Mouse (Mus musculus) CH12.LX (cell line): ENCODE data around the gene Fbxw4. TPM values are rescaled to one million over a fixed set of nuclear protein-coding genes. Genes with fewer than 3 reads are reported as not detected.
"Not testable (repeated sequence)": the region's sequence is repeated elsewhere in the genome, so short reads cannot be mapped to it uniquely, and the experiment has no call there.

Experiments used
- DNase-seq: peaks from one replicate; pipeline ENCODE4 v3.0.0-alpha.2; 2013; ENCODE audit errors: extremely low read depth
- H3K27ac ChIP-seq: 2 replicates; pipeline ENCODE4 v1.5.1; 2012; ENCODE audit warnings: low read depth, mild to moderate bottlenecking, control low read depth, moderate library complexity; ENCODE audit not compliant: insufficient read depth
- H3K27me3 ChIP-seq: replicated peaks from 2 replicates; pipeline ENCODE3; 2012; ENCODE audit warnings: inconsistent platforms
- H3K36me3 ChIP-seq, 2 experiments: replicated peaks in 1 of 2; 2 replicates each; pipeline versions ENCODE3 to v1.6.1; 2012; ENCODE audit warnings: inconsistent platforms in 1 of 2, low read length in 1 of 2, mild to moderate bottlenecking in 1 of 2, mixed read lengths in 1 of 2, moderate library complexity in 1 of 2; ENCODE audit not compliant: control insufficient read depth in 1 of 2, insufficient read depth in 1 of 2
- H3K4me1 ChIP-seq, 2 experiments: 2 replicates each; pipeline ENCODE4 v1.6.1; 2012; ENCODE audit warnings: inconsistent platforms in 1 of 2, moderate library complexity in 1 of 2; ENCODE audit not compliant: insufficient read depth in 2 of 2, control insufficient read depth in 1 of 2
- H3K4me2 ChIP-seq: 2 replicates; pipeline ENCODE4 v1.6.1; 2012; ENCODE audit warnings: low read depth, mild to moderate bottlenecking, control low read depth; ENCODE audit not compliant: poor library complexity, insufficient read depth, severe bottlenecking
- H3K4me3 ChIP-seq, 3 experiments: fragments of 150-350 bp in 1 of 3; sonication (generic) in 1 of 3; replicated peaks in 1 of 3; 2 replicates each; pipeline versions ENCODE3 to v1.5.1; 2011 to 2012; ENCODE audit warnings: low read depth in 2 of 3, low read length in 2 of 3, mild to moderate bottlenecking in 2 of 3, moderate library complexity in 2 of 3, control low read depth in 1 of 3, improper control_type of control experiment in 1 of 3, inconsistent platforms in 1 of 3, mixed read lengths in 1 of 3; ENCODE audit not compliant: poor library complexity in 1 of 3
- H3K79me2 ChIP-seq: replicated peaks from 2 replicates; pipeline ENCODE4 v1.6.1; 2012; ENCODE audit warnings: mild to moderate bottlenecking, moderate library complexity; ENCODE audit not compliant: control insufficient read depth, poor library complexity, insufficient read depth, severe bottlenecking; ENCODE audit errors: extremely low read depth
- H3K9ac ChIP-seq: 2 replicates; pipeline ENCODE4 v1.6.1; 2012; ENCODE audit warnings: low read depth, mild to moderate bottlenecking, control low read depth, moderate library complexity; ENCODE audit not compliant: insufficient read depth
- H3K9me3 ChIP-seq: replicated peaks from 2 replicates; pipeline ENCODE3; 2012; ENCODE audit warnings: low read length, inconsistent platforms, mixed read lengths
- E2F4 ChIP-seq: IDR thresholded peaks from 2 replicates; pipeline ENCODE4 v1.6.1; 2011; ENCODE audit warnings: low read depth, low read length, improper control_type of control experiment; ENCODE audit not compliant: insufficient replicate concordance
- ELF1 ChIP-seq: IDR thresholded peaks from 2 replicates; pipeline ENCODE4 v1.6.1; 2014; ENCODE audit warnings: low read depth, mild to moderate bottlenecking, inconsistent platforms, low read length, improper control_type of control experiment
- EP300 ChIP-seq: IDR thresholded peaks from 2 replicates; pipeline ENCODE4 v1.6.1; 2011; ENCODE audit warnings: low read length, improper control_type of control experiment
- IRF4 ChIP-seq: IDR thresholded peaks from 2 replicates; pipeline ENCODE4 v1.6.1; 2014; ENCODE audit warnings: low read depth, mild to moderate bottlenecking, inconsistent platforms, low read length, improper control_type of control experiment
- MAFK ChIP-seq: IDR thresholded peaks from 2 replicates; pipeline ENCODE4 v1.6.1; 2011; ENCODE audit warnings: low read length, improper control_type of control experiment; ENCODE audit not compliant: insufficient replicate concordance
- MAZ ChIP-seq: IDR thresholded peaks from 2 replicates; pipeline ENCODE4 v1.6.1; 2012; ENCODE audit warnings: low read depth, mild to moderate bottlenecking, inconsistent platforms, low read length, improper control_type of control experiment, moderate library complexity
- MEF2A ChIP-seq: IDR thresholded peaks from 2 replicates; pipeline ENCODE4 v1.6.1; 2014; ENCODE audit warnings: low read depth, mild to moderate bottlenecking, inconsistent platforms, low read length, improper control_type of control experiment, borderline replicate concordance
- MXI1 ChIP-seq: IDR thresholded peaks from 2 replicates; pipeline ENCODE4 v1.6.1; 2011; ENCODE audit warnings: mild to moderate bottlenecking, low read depth, low read length, improper control_type of control experiment
- NELFE ChIP-seq: IDR thresholded peaks from 2 replicates; pipeline ENCODE4 v1.6.1; 2011; ENCODE audit warnings: low read depth, low read length, improper control_type of control experiment
- NRF1 ChIP-seq: IDR thresholded peaks from 2 replicates; pipeline ENCODE4 v1.6.1; 2014; ENCODE audit warnings: low read depth, mild to moderate bottlenecking, inconsistent platforms, low read length, improper control_type of control experiment, moderate library complexity
- POLR2A ChIP-seq: IDR thresholded peaks from 2 replicates; pipeline ENCODE4 v1.6.1; 2011; ENCODE audit warnings: low read depth, mild to moderate bottlenecking, improper control_type of control experiment, low read length
- POLR2AphosphoS2 ChIP-seq: IDR thresholded peaks from 2 replicates; pipeline ENCODE4 v1.6.1; 2011; ENCODE audit warnings: low read depth, low read length, improper control_type of control experiment
- RAD21 ChIP-seq: IDR thresholded peaks from 2 replicates; pipeline ENCODE4 v1.6.1; 2011; ENCODE audit warnings: low read depth, mild to moderate bottlenecking, low read length, improper control_type of control experiment, moderate library complexity
- RCOR1 ChIP-seq: conservative IDR thresholded peaks from 2 replicates; pipeline ENCODE4 v1.6.1; 2012; ENCODE audit warnings: low read depth, mild to moderate bottlenecking, inconsistent platforms, low read length, improper control_type of control experiment
- SIN3A ChIP-seq: IDR thresholded peaks from 2 replicates; pipeline ENCODE4 v1.6.1; 2012; ENCODE audit warnings: low read length, improper control_type of control experiment, inconsistent platforms
- TBP ChIP-seq: conservative IDR thresholded peaks from 2 replicates; pipeline ENCODE4 v1.6.1; 2011; ENCODE audit warnings: low read depth, low read length, improper control_type of control experiment
- TCF12 ChIP-seq: IDR thresholded peaks from 2 replicates; pipeline ENCODE4 v1.6.1; 2014; ENCODE audit warnings: low read depth, mild to moderate bottlenecking, inconsistent platforms, low read length, improper control_type of control experiment
- UBTF ChIP-seq: IDR thresholded peaks from 2 replicates; pipeline ENCODE4 v1.6.1; 2012; ENCODE audit warnings: low read depth, mild to moderate bottlenecking, inconsistent platforms, low read length, improper control_type of control experiment, moderate library complexity
- ZKSCAN1 ChIP-seq: IDR thresholded peaks from 2 replicates; pipeline ENCODE4 v1.6.1; 2012; ENCODE audit warnings: low read depth, inconsistent platforms, low read length, improper control_type of control experiment, borderline replicate concordance
- ZNF384 ChIP-seq: IDR thresholded peaks from 2 replicates; pipeline ENCODE4 v1.6.1; 2012; ENCODE audit warnings: low read depth, low read length, improper control_type of control experiment, inconsistent platforms
- dilution Hi-C: fragments of 300-500 bp; cut with MboI; formaldehyde crosslinking; loops from 2 replicates; pipeline ENCODE4 v1.14.3; 2020; ENCODE audit warnings: low sequenced_read_pairs; ENCODE audit not compliant: extremely low pct_unique_long_range_greater_than_20kb, extremely low pct_ligation_motif_present
- in situ Hi-C: fragments of 300-500 bp; cut with MboI; formaldehyde crosslinking; loops from 3 replicates; pipeline ENCODE4 v1.14.3; 2019; ENCODE audit warnings: low sequenced_read_pairs, low pct_ligation_motif_present, low pct_unique_long_range_greater_than_20kb, mixed read lengths
- polyA plus RNA-seq: library from polyadenylated mRNA; unstranded; fragments of >175 nt; gene quantifications from 2 replicates; pipeline ENCODE4 v1.2.1, GENCODE M21; 2012; ENCODE audit warnings: low read depth; ENCODE audit not compliant: insufficient read length
- total RNA-seq, 2 experiments: library from RNA; depleted of rRNA; stranded (reverse); fragments of 300-350 nt in 1 of 2; fragments of >200 nt in 1 of 2; gene quantifications; 2 replicates each; pipeline ENCODE4 v1.2.3; 2012 to 2014

Gene Fbxw4
- total and polyA plus RNA-seq, 3 experiments, result 4.5 to 8.6 (median 7.5) TPM

DNA sequence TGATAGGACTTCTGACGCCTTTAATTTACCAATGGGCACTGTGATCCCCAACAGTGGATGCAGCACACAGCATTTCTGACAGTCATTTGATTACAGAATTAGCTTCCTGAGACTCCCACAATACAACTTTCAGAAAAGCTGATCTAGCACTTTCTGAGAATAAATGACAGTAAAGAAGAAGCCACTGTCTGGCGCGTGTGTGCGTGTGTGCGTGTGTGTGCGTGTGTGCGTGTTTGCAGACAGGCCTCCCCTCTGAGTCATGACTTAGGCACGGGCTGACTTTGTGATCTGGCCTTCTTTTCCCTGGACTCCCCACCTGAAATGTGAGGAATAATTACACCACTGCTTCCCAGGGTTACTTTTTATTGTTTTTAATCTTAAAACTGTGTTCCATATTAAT, 8.6 kb downstream of the Fbxw4 start:
- no peak overlapping the region for H3K9ac ChIP-seq
- H3K4me3 ChIP-seq, result no peak overlapping the region

DNA sequence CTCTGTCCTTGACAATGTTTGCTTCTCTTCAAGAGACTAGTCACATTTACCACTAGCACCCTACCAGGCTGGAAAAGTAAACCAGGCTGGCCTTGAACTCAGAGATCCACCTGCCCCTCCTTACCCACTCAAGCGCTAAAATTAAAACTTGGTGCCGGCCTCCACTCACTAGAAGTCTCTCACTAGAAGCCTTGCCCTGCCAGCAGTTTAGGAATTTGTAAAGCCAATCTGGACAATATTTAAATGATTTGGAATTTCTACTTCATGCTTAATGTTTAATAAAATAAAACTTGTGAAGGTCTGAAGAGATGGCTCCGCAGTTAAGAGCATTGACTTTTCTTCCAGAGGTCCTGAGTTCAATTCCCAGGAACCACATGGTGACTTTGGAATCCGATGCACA, 10.3 kb downstream of the Fbxw4 start:
- dilution Hi-C loops, result no loop called here
- no peaks in the 10 kb centered on the region for H3K9me3 ChIP-seq
- H3K4me2 ChIP-seq, result no peak overlapping the region
- in situ Hi-C loops, result no loop called here
- no peaks in the 10 kb centered on the region for H3K79me2 ChIP-seq
- H3K4me3 ChIP-seq, result no peak overlapping the region
- H3K9ac ChIP-seq, result no peak overlapping the region
- no peak for TF ChIP-seq RCOR1
- no peaks in the 10 kb centered on the region for H3K27me3 ChIP-seq
- peaks cover 0 to 2% of the 10 kb centered on the region in 2 experiments; a peak in 1 of 4 replicates for H3K4me1 ChIP-seq
- DNase-seq, result peak; percentile 35
- peaks cover 0 to 10% of the 10 kb centered on the region in 2 experiments for H3K36me3 ChIP-seq
- H3K27ac ChIP-seq, result no peak overlapping the region

More for the DNA sequence above, 8.6 kb downstream of the Fbxw4 start:
- DNase-seq, result no peak
- in situ Hi-C loops, result no loop called here
- peaks cover under 1 to 13% of the 10 kb centered on the region in 2 experiments for H3K36me3 ChIP-seq
- no peak overlapping the region for H3K27ac ChIP-seq
- TF ChIP-seq MAFK (peak; percentile 49; the same call in 1 of the 2 replicates), TBP (no peak), NELFE (no peak)
- H3K79me2 ChIP-seq, result no peaks in the 10 kb centered on the region
- no peaks in the 10 kb centered on the region for H3K9me3 ChIP-seq
- no peak overlapping the region for H3K4me2 ChIP-seq
- dilution Hi-C loops, result no loop called here
- H3K27me3 ChIP-seq, result no peaks in the 10 kb centered on the region
- peaks cover 5 to 11% of the 10 kb centered on the region in 2 experiments for H3K4me1 ChIP-seq

DNA sequence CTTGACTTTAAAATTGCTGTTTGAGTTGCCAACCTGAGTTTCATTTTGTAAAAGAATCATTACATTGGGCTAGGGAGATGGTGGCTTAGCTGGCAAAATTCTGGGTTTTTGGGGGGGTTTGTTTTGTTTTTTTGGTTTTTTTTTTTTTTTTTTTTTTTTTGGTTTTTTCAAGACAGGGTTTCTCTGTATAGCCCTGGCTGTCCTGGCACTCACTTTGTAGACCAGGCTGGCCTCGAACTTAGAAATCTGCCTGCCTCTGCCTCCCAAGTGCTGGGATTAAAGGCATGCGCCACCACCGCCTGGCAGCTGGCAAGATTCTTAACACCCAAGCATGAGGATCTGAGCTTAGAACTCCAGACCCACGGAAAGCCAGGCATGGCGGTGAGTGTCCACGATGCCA, 11.6 kb downstream of the Fbxw4 start:
- in situ Hi-C loops, H3K4me3 ChIP-seq, H3K9ac ChIP-seq, DNase-seq, H3K27me3 ChIP-seq, H3K4me1 ChIP-seq, H3K27ac ChIP-seq, H3K4me2 ChIP-seq, H3K36me3 ChIP-seq, H3K9me3 ChIP-seq, H3K79me2 ChIP-seq, dilution Hi-C loops: not testable (repeated sequence)

GRCm38 (mm10) chr19:45646866-45647265, 13.2 kb downstream of the Fbxw4 start:
- DNase-seq, result no peak
- Histone ChIP-seq H3K9me3 (no peaks in the 10 kb centered on the region), H3K9ac (no peak overlapping the region), H3K79me2 (no peaks in the 10 kb centered on the region), H3K27me3 (no peaks in the 10 kb centered on the region), H3K36me3 (peaks cover 0 to under 1% of the 10 kb centered on the region in 2 experiments), H3K4me2 (no peak overlapping the region), H3K27ac (no peak overlapping the region), H3K4me3 (no peak overlapping the region), H3K4me1 (peaks cover 0 to 2% of the 10 kb centered on the region in 2 experiments; a peak in 1 of 4 replicates)
- dilution Hi-C loops (no loop called here), in situ Hi-C loops (no loop called here)
- TF ChIP-seq MEF2A (no peak), E2F4 (no peak), POLR2A (no peak), UBTF (no peak), TBP (no peak), MXI1 (no peak), MAFK (no peak), TCF12 (no peak), MAZ (no peak), RAD21 (no peak), ELF1 (no peak), ZKSCAN1 (no peak), SIN3A (no peak), ZNF384 (no peak), NRF1 (no peak), POLR2AphosphoS2 (no peak), EP300 (no peak), IRF4 (no peak)
